Mouse (Mus musculus): ENCODE results near the gene Anxa8.

Anxa8 gene

GRCm38 (mm10) chr14:34120016-34120910 lies 34.5 kb downstream of the Anxa8 start:
- DNase-seq: no peak

- no peak for DNase-seq
Observed at GRCm38 (mm10) chr14:34120923-34121351, 35.2 kb downstream of the Anxa8 start.

- DNase-seq: no peak
Observed at GRCm38 (mm10) chr14:34121691-34122090, 35.9 kb downstream of the Anxa8 start.

- DNase-seq: no peak
Observed at GRCm38 (mm10) chr14:34131216-34131615, 45.4 kb downstream of the Anxa8 start.

GRCm38 (mm10) chr14:34135391-34135790 lies 49.6 kb downstream of the Anxa8 start:
- no peak for DNase-seq

GRCm38 (mm10) chr14:34139671-34140664 lies 54.2 kb downstream of the Anxa8 start:
- DNase-seq: no peak

GRCm38 (mm10) chr14:34142316-34142715 lies 56.5 kb downstream of the Anxa8 start:
- DNase-seq: no peak

GRCm38 (mm10) chr14:34142915-34143314 lies 57.1 kb downstream of the Anxa8 start:
- DNase-seq: no peak

All from kidney, adult 11 months (tissue).